Mouse (Mus musculus): Measurements from ENCODE around the gene Lcmt1. TPM values are rescaled to one million over a fixed set of nuclear protein-coding genes. Genes with fewer than 3 reads are reported as not detected.

Gene Lcmt1
- polyA plus RNA-seq, 1 experiment, result 35.1 TPM

GRCm38 (mm10) chr7:123349813-123350212, 19.8 kb upstream of the Lcmt1 start:
- H3K4me1 ChIP-seq (ENCODE audit: control insufficient read depth, insufficient read depth, insufficient read length, low read length), result peaks cover 58% of the 10 kb centered on the region
- H3K4me3 ChIP-seq (ENCODE audit: insufficient read depth, low read depth, low read length), result no peak overlapping the region
- no peak overlapping the region for H3K27ac ChIP-seq (replicated peaks; ENCODE audit: low read depth, low read length)

- H3K4me3 ChIP-seq (ENCODE audit: insufficient read depth, low read depth, low read length), result no peak overlapping the region
- peaks cover 58% of the 10 kb centered on the region for H3K4me1 ChIP-seq (ENCODE audit: control insufficient read depth, insufficient read depth, insufficient read length, low read length)
- H3K27ac ChIP-seq (replicated peaks; ENCODE audit: low read depth, low read length), result no peak overlapping the region
These were observed 19.3 kb upstream of the Lcmt1 start for GRCm38 (mm10) chr7:123350243-123350642.

- Histone ChIP-seq H3K4me1 (ENCODE audit: control insufficient read depth, insufficient read depth, insufficient read length, low read length) (peaks cover 50% of the 10 kb centered on the region), H3K4me3 (ENCODE audit: insufficient read depth, low read depth, low read length) (no peak overlapping the region), H3K27ac (replicated peaks; ENCODE audit: low read depth, low read length) (no peak overlapping the region)
These were observed 16.5 kb upstream of the Lcmt1 start for GRCm38 (mm10) chr7:123353081-123353480.

GRCm38 (mm10) chr7:123353879-123354278, 15.7 kb upstream of the Lcmt1 start:
- Histone ChIP-seq H3K4me1 (ENCODE audit: control insufficient read depth, insufficient read depth, insufficient read length, low read length) (peaks cover 44% of the 10 kb centered on the region), H3K27ac (replicated peaks; ENCODE audit: low read depth, low read length) (no peak overlapping the region), H3K4me3 (ENCODE audit: insufficient read depth, low read depth, low read length) (no peak overlapping the region)

- Histone ChIP-seq H3K4me1 (ENCODE audit: control insufficient read depth, insufficient read depth, insufficient read length, low read length) (peaks cover 39% of the 10 kb centered on the region), H3K27ac (replicated peaks; ENCODE audit: low read depth, low read length) (no peak overlapping the region), H3K4me3 (ENCODE audit: insufficient read depth, low read depth, low read length) (no peak overlapping the region)
These were observed 15.2 kb upstream of the Lcmt1 start for GRCm38 (mm10) chr7:123354392-123354791.

GRCm38 (mm10) chr7:123354851-123355250, 14.7 kb upstream of the Lcmt1 start:
- peaks cover 37% of the 10 kb centered on the region for H3K4me1 ChIP-seq (ENCODE audit: control insufficient read depth, insufficient read depth, insufficient read length, low read length)
- no peak overlapping the region for H3K4me3 ChIP-seq (ENCODE audit: insufficient read depth, low read depth, low read length)
- no peak overlapping the region for H3K27ac ChIP-seq (replicated peaks; ENCODE audit: low read depth, low read length)

- H3K27ac ChIP-seq (replicated peaks; ENCODE audit: low read depth, low read length), result no peak overlapping the region
- H3K4me1 ChIP-seq (ENCODE audit: control insufficient read depth, insufficient read depth, insufficient read length, low read length), result peaks cover 40% of the 10 kb centered on the region
- H3K4me3 ChIP-seq (ENCODE audit: insufficient read depth, low read depth, low read length), result no peak overlapping the region
These were observed 13.4 kb upstream of the Lcmt1 start for GRCm38 (mm10) chr7:123356158-123356557.

GRCm38 (mm10) chr7:123359101-123359500, 10.5 kb upstream of the Lcmt1 start:
- no peak overlapping the region for H3K4me3 ChIP-seq (ENCODE audit: insufficient read depth, low read depth, low read length)
- H3K27ac ChIP-seq (replicated peaks; ENCODE audit: low read depth, low read length), result no peak overlapping the region
- H3K4me1 ChIP-seq (ENCODE audit: control insufficient read depth, insufficient read depth, insufficient read length, low read length), result peaks cover 28% of the 10 kb centered on the region

GRCm38 (mm10) chr7:123360185-123360584, 9.4 kb upstream of the Lcmt1 start:
- H3K4me1 ChIP-seq (ENCODE audit: control insufficient read depth, insufficient read depth, insufficient read length, low read length), result peaks cover 28% of the 10 kb centered on the region
- H3K27ac ChIP-seq (replicated peaks; ENCODE audit: low read depth, low read length), result no peak overlapping the region
- H3K4me3 ChIP-seq (ENCODE audit: insufficient read depth, low read depth, low read length), result no peak overlapping the region

GRCm38 (mm10) chr7:123361229-123361980, 8.2 kb upstream of the Lcmt1 start:
- no peak overlapping the region for H3K4me3 ChIP-seq (ENCODE audit: insufficient read depth, low read depth, low read length)
- H3K27ac ChIP-seq (replicated peaks; ENCODE audit: low read depth, low read length), result no peak overlapping the region
- H3K4me1 ChIP-seq (ENCODE audit: control insufficient read depth, insufficient read depth, insufficient read length, low read length), result peaks cover 31% of the 10 kb centered on the region

- Histone ChIP-seq H3K4me3 (ENCODE audit: insufficient read depth, low read depth, low read length) (no peak overlapping the region), H3K27ac (replicated peaks; ENCODE audit: low read depth, low read length) (no peak overlapping the region), H3K4me1 (ENCODE audit: control insufficient read depth, insufficient read depth, insufficient read length, low read length) (peaks cover 41% of the 10 kb centered on the region)
These were observed 6.8 kb upstream of the Lcmt1 start for GRCm38 (mm10) chr7:123362806-123363205.

- H3K4me3 ChIP-seq (ENCODE audit: insufficient read depth, low read depth, low read length), result no peak overlapping the region
- no peak overlapping the region for H3K27ac ChIP-seq (replicated peaks; ENCODE audit: low read depth, low read length)
- peaks cover 47% of the 10 kb centered on the region for H3K4me1 ChIP-seq (ENCODE audit: control insufficient read depth, insufficient read depth, insufficient read length, low read length)
These were observed 5.6 kb upstream of the Lcmt1 start for GRCm38 (mm10) chr7:123363971-123364370.

GRCm38 (mm10) chr7:123365876-123366741, 3.5 kb upstream of the Lcmt1 start:
- peaks cover 38% of the 10 kb centered on the region for H3K4me1 ChIP-seq (ENCODE audit: control insufficient read depth, insufficient read depth, insufficient read length, low read length)
- H3K4me3 ChIP-seq (ENCODE audit: insufficient read depth, low read depth, low read length), result peak overlapping the region; percentile 27; the same call in 1 of the 2 replicates
- peak overlapping the region; percentile 59 for H3K27ac ChIP-seq (replicated peaks; ENCODE audit: low read depth, low read length)

GRCm38 (mm10) chr7:123366806-123367205, 2.8 kb upstream of the Lcmt1 start:
- peaks cover 38% of the 10 kb centered on the region for H3K4me1 ChIP-seq (ENCODE audit: control insufficient read depth, insufficient read depth, insufficient read length, low read length)
- H3K27ac ChIP-seq (replicated peaks; ENCODE audit: low read depth, low read length), result peak overlapping the region; percentile 59
- peak overlapping the region; percentile 27; the same call in 1 of the 2 replicates for H3K4me3 ChIP-seq (ENCODE audit: insufficient read depth, low read depth, low read length)
